Mouse (Mus musculus) frontal cortex, postnatal 10 days (tissue): ENCODE results near the gene Cdc7.
"Not testable (repeated sequence)": the region's sequence is repeated elsewhere in the genome, so short reads cannot be mapped to it uniquely, and the experiment has no call there.

Experiments used
- DNase-seq, 2 experiments: peaks; one replicate each; pipeline ENCODE4 v3.0.0; 2022; ENCODE audit warnings: low spot score in 2 of 2, mixed read lengths in 1 of 2

Cdc7 gene

GRCm38 (mm10) chr5:106963584-106964512, at the start of gene Cdc7:
TSS of gene Cdc7 (plus strand) at chr5:106964322.
- peak; percentile 76 to 91 for DNase-seq

DNA sequence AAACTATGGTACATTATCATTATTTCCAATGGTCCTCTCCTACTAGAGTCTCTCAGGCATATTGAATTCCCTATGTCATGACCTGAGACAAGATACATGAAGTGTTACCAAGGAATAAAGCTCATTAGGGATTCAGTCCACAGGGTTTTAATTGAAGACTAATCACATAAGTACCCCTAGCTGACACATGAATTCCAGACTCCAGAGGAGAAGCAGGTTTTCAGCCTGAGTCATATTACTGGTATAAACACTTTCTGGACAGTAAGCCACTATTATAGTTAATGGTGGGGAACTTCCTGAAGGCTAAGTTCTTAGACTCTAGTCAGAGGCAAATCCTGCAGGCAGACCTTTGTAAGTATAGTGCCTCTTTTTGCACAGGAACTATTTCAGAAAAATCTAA, 44.8 kb upstream of the Cdc7 start:
- no peak for DNase-seq

GRCm38 (mm10) chr5:106925488-106926368, 38.4 kb upstream of the Cdc7 start, which contains the start of gene Hfm1:
TSS of gene Hfm1 (minus strand) at chr5:106926321.
- peak; percentile 43 to 62 for DNase-seq

- no peak for DNase-seq
Measured at GRCm38 (mm10) chr5:106926369-106926686, 37.8 kb upstream of the Cdc7 start.

- no peak for DNase-seq
Measured at GRCm38 (mm10) chr5:106927996-106928395, 36.1 kb upstream of the Cdc7 start.

- DNase-seq: no peak
Measured at GRCm38 (mm10) chr5:106946342-106946741, 17.8 kb upstream of the Cdc7 start.

DNA sequence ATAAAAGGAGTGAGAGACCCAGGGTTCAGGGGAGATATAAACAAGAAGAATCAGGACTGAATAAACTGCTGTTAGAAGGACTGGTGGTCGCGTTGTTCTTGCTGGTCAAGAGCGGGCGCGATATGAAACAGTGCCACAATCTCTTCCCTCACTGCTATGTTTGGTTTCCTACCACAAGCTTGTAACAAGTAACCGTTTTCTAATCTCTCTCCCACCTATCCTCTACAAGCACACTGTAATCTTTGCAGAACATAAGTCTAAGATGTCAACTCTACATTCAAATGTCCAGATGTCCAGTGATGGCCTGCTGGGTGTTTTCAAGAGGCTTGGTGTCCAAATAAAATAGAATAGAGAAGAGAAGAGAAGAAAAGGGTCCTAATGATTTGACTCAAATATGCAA, 15.4 kb upstream of the Cdc7 start:
- no peak for DNase-seq

GRCm38 (mm10) chr5:106956467-106956866, 7.7 kb upstream of the Cdc7 start:
- no peak for DNase-seq

- no peak for DNase-seq
Measured at GRCm38 (mm10) chr5:106959031-106959430, 5.1 kb upstream of the Cdc7 start.

DNA sequence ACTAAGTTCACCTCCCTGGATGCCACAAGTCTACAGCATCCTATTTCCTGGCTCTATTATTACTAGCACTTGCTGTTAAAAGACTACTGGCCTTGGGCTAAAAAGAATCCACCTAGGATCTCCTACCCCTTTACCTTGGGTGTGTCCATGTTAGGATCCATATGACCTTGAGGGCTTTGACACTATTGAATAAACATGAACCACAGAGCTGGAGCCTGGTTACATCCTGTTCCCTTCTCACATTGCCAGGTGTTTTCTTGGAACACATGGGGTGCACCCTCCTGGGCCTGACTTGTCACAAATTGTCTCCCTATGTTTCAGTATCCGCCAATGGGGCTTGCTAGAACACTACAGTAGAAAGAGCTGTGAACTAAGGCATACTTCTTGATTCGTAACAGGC, 3.7 kb upstream of the Cdc7 start:
- DNase-seq: no peak

GRCm38 (mm10) chr5:106964513-106965014, 442 bp downstream of the Cdc7 start:
- no peak for DNase-seq

GRCm38 (mm10) chr5:106966443-106966842, 2.3 kb downstream of the Cdc7 start:
- DNase-seq: no peak

- DNase-seq: no peak
Measured at GRCm38 (mm10) chr5:106967578-106967977, 3.5 kb downstream of the Cdc7 start.

DNA sequence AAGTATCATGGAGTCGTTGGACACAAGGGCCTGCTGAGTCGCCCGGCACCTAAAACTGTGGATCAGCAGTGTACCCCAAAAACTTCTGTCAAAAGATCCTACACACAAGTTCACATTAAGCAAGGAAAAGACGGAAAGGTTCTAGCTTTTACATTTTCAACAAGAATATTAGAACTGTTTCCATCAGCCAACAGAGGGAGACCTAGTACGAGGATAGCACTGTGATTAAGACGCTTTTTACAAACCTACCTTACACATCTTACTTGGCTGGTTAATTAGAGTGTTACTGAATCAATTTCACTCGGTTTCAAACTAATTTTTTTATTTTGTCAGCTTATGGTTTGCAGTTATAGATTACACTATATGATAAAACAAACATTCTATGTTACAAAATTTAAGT, 9.8 kb downstream of the Cdc7 start:
- no peak for DNase-seq

DNA sequence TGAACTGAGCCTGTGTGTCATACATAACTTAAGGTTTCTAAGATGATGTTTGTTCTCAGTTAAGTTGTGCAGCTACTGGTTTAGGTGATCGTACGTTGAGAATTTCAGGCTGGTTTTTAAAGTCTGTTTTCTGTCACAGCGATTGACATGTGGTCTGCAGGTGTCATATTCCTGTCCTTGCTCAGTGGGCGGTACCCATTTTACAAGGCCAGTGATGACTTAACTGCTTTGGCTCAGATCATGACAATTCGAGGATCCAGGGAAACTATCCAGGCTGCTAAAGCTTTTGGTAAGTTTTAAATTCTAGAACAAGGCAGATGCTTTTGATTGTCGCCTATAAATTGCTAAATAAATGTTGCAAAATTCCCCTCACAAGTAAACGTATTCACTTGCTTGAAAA, 15.0 kb downstream of the Cdc7 start:
- no peak for DNase-seq

- DNase-seq: no peak
Measured at GRCm38 (mm10) chr5:106982298-106982952, 18.3 kb downstream of the Cdc7 start.

DNA sequence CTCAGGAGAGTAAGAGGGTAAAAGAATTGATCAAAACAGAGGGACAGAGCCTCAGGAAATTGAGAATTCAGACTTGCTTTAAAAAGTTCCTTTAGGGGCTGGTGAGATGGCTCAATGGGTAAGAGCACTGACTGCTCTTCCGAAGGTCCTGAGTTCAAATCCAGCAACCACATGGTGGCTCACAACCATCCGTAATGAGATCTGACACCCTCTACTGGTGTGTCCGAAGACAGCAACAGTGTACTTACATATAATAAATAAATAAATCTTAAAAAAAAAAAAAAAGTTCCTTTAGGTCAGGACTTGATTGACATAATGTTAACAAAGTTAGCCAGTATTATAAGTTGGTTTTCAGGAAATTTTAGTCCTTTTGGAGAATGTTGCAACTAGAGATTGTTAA, 20.8 kb downstream of the Cdc7 start:
- DNase-seq: not testable (repeated sequence)

GRCm38 (mm10) chr5:106985594-106985993, 21.5 kb downstream of the Cdc7 start:
- no peak for DNase-seq

DNA sequence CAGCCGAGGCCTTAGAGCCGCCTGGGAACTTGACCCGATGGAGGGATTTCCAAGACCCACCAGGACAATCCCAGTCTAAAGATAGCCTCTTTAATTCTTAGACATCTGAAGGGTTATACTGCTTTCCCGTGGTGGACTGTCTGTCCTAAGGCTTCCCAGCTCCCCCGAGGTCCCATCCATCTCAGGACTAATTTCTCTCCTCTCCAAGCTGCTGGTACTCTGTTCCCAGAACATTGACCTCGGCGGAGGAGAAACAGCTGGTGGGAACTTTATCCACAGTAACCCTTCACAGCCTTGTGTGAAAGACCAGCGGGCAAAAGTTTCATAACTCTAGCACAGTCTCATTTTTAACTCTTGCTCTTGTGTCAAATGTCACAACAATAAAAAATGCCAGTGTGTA, 25.1 kb downstream of the Cdc7 start:
- no peak for DNase-seq

GRCm38 (mm10) chr5:106989786-106990185, 25.7 kb downstream of the Cdc7 start:
- DNase-seq: no peak

- DNase-seq: peak; percentile 15 to 47
Measured at GRCm38 (mm10) chr5:106990639-106991299, 26.6 kb downstream of the Cdc7 start.
